Mouse (Mus musculus) CH12.LX (cell line): ENCODE measurements at regions not wholly inside any gene's neighbourhood (a gene's known extent, or its start where the extent isn't known, plus 50 kb on each side); places are given as distances from the start of the nearest gene placed in this dataset.

Experiments
- DNase-seq: peaks from one replicate; pipeline ENCODE4 v3.0.0-alpha.2; 2013; ENCODE audit errors: extremely low read depth
- H3K27ac ChIP-seq: 2 replicates; pipeline ENCODE4 v1.5.1; 2012; ENCODE audit warnings: low read depth, mild to moderate bottlenecking, control low read depth, moderate library complexity; ENCODE audit not compliant: insufficient read depth
- H3K27me3 ChIP-seq: replicated peaks from 2 replicates; pipeline ENCODE3; 2012; ENCODE audit warnings: inconsistent platforms
- H3K36me3 ChIP-seq, 2 experiments: replicated peaks in 1 of 2; 2 replicates each; pipeline versions ENCODE3 to v1.6.1; 2012; ENCODE audit warnings: inconsistent platforms in 1 of 2, low read length in 1 of 2, mild to moderate bottlenecking in 1 of 2, mixed read lengths in 1 of 2, moderate library complexity in 1 of 2; ENCODE audit not compliant: control insufficient read depth in 1 of 2, insufficient read depth in 1 of 2
- H3K4me1 ChIP-seq, 2 experiments: 2 replicates each; pipeline ENCODE4 v1.6.1; 2012; ENCODE audit warnings: inconsistent platforms in 1 of 2, moderate library complexity in 1 of 2; ENCODE audit not compliant: insufficient read depth in 2 of 2, control insufficient read depth in 1 of 2
- H3K4me2 ChIP-seq: 2 replicates; pipeline ENCODE4 v1.6.1; 2012; ENCODE audit warnings: low read depth, mild to moderate bottlenecking, control low read depth; ENCODE audit not compliant: poor library complexity, insufficient read depth, severe bottlenecking
- H3K4me3 ChIP-seq, 3 experiments: fragments of 150-350 bp in 1 of 3; sonication (generic) in 1 of 3; replicated peaks in 1 of 3; 2 replicates each; pipeline versions ENCODE3 to v1.5.1; 2011 to 2012; ENCODE audit warnings: low read depth in 2 of 3, low read length in 2 of 3, mild to moderate bottlenecking in 2 of 3, moderate library complexity in 2 of 3, control low read depth in 1 of 3, improper control_type of control experiment in 1 of 3, inconsistent platforms in 1 of 3, mixed read lengths in 1 of 3; ENCODE audit not compliant: poor library complexity in 1 of 3
- H3K79me2 ChIP-seq: replicated peaks from 2 replicates; pipeline ENCODE4 v1.6.1; 2012; ENCODE audit warnings: mild to moderate bottlenecking, moderate library complexity; ENCODE audit not compliant: control insufficient read depth, poor library complexity, insufficient read depth, severe bottlenecking; ENCODE audit errors: extremely low read depth
- H3K9ac ChIP-seq: 2 replicates; pipeline ENCODE4 v1.6.1; 2012; ENCODE audit warnings: low read depth, mild to moderate bottlenecking, control low read depth, moderate library complexity; ENCODE audit not compliant: insufficient read depth
- H3K9me3 ChIP-seq: replicated peaks from 2 replicates; pipeline ENCODE3; 2012; ENCODE audit warnings: low read length, inconsistent platforms, mixed read lengths
- BHLHE40 ChIP-seq: IDR thresholded peaks from 2 replicates; pipeline ENCODE4 v1.6.1; 2011; ENCODE audit warnings: mild to moderate bottlenecking, low read depth, low read length, improper control_type of control experiment
- CHD1 ChIP-seq: IDR thresholded peaks from 2 replicates; pipeline ENCODE4 v1.6.1; 2012; ENCODE audit warnings: low read depth, low read length, improper control_type of control experiment, inconsistent platforms
- E2F4 ChIP-seq: IDR thresholded peaks from 2 replicates; pipeline ENCODE4 v1.6.1; 2011; ENCODE audit warnings: low read depth, low read length, improper control_type of control experiment; ENCODE audit not compliant: insufficient replicate concordance
- ELF1 ChIP-seq: IDR thresholded peaks from 2 replicates; pipeline ENCODE4 v1.6.1; 2014; ENCODE audit warnings: low read depth, mild to moderate bottlenecking, inconsistent platforms, low read length, improper control_type of control experiment
- EP300 ChIP-seq: IDR thresholded peaks from 2 replicates; pipeline ENCODE4 v1.6.1; 2011; ENCODE audit warnings: low read length, improper control_type of control experiment
- ETS1 ChIP-seq: conservative IDR thresholded peaks from 2 replicates; pipeline ENCODE4 v1.6.1; 2012; ENCODE audit warnings: low read depth, mild to moderate bottlenecking, inconsistent platforms, low read length, improper control_type of control experiment, moderate library complexity
- GABPA ChIP-seq: IDR thresholded peaks from 2 replicates; pipeline ENCODE4 v1.6.1; 2012; ENCODE audit warnings: low read depth, low read length, improper control_type of control experiment, inconsistent platforms; ENCODE audit not compliant: insufficient replicate concordance
- JUND ChIP-seq: conservative IDR thresholded peaks from 2 replicates; pipeline ENCODE4 v1.6.1; 2011; ENCODE audit warnings: low read depth, low read length, improper control_type of control experiment
- KAT2A ChIP-seq: IDR thresholded peaks from 2 replicates; pipeline ENCODE4 v1.6.1; 2012; ENCODE audit warnings: low read length, improper control_type of control experiment, inconsistent platforms; ENCODE audit not compliant: insufficient replicate concordance
- MAFK ChIP-seq: IDR thresholded peaks from 2 replicates; pipeline ENCODE4 v1.6.1; 2011; ENCODE audit warnings: low read length, improper control_type of control experiment; ENCODE audit not compliant: insufficient replicate concordance
- MAX ChIP-seq: IDR thresholded peaks from 2 replicates; pipeline ENCODE4 v1.6.1; 2011; ENCODE audit warnings: low read length, improper control_type of control experiment
- MEF2A ChIP-seq: IDR thresholded peaks from 2 replicates; pipeline ENCODE4 v1.6.1; 2014; ENCODE audit warnings: low read depth, mild to moderate bottlenecking, inconsistent platforms, low read length, improper control_type of control experiment, borderline replicate concordance
- MXI1 ChIP-seq: IDR thresholded peaks from 2 replicates; pipeline ENCODE4 v1.6.1; 2011; ENCODE audit warnings: mild to moderate bottlenecking, low read depth, low read length, improper control_type of control experiment
- MYC ChIP-seq: IDR thresholded peaks from 2 replicates; pipeline ENCODE4 v1.6.1; 2011; ENCODE audit warnings: low read depth, mild to moderate bottlenecking, improper control_type of control experiment, low read length
- NELFE ChIP-seq: IDR thresholded peaks from 2 replicates; pipeline ENCODE4 v1.6.1; 2011; ENCODE audit warnings: low read depth, low read length, improper control_type of control experiment
- PAX5 ChIP-seq: IDR thresholded peaks from 2 replicates; pipeline ENCODE4 v1.6.1; 2012; ENCODE audit warnings: low read length, inconsistent platforms, mixed read lengths
- POLR2AphosphoS2 ChIP-seq: IDR thresholded peaks from 2 replicates; pipeline ENCODE4 v1.6.1; 2011; ENCODE audit warnings: low read depth, low read length, improper control_type of control experiment
- RAD21 ChIP-seq: IDR thresholded peaks from 2 replicates; pipeline ENCODE4 v1.6.1; 2011; ENCODE audit warnings: low read depth, mild to moderate bottlenecking, low read length, improper control_type of control experiment, moderate library complexity
- SIN3A ChIP-seq: IDR thresholded peaks from 2 replicates; pipeline ENCODE4 v1.6.1; 2012; ENCODE audit warnings: low read length, improper control_type of control experiment, inconsistent platforms
- SMC3 ChIP-seq: IDR thresholded peaks from 2 replicates; pipeline ENCODE4 v1.6.1; 2011; ENCODE audit warnings: low read depth, low read length, improper control_type of control experiment
- TCF12 ChIP-seq: IDR thresholded peaks from 2 replicates; pipeline ENCODE4 v1.6.1; 2014; ENCODE audit warnings: low read depth, mild to moderate bottlenecking, inconsistent platforms, low read length, improper control_type of control experiment
- UBTF ChIP-seq: IDR thresholded peaks from 2 replicates; pipeline ENCODE4 v1.6.1; 2012; ENCODE audit warnings: low read depth, mild to moderate bottlenecking, inconsistent platforms, low read length, improper control_type of control experiment, moderate library complexity
- ZC3H11A ChIP-seq: IDR thresholded peaks from 2 replicates; pipeline ENCODE4 v1.6.1; 2012; ENCODE audit warnings: low read depth, mild to moderate bottlenecking, inconsistent platforms, low read length, improper control_type of control experiment
- ZKSCAN1 ChIP-seq: IDR thresholded peaks from 2 replicates; pipeline ENCODE4 v1.6.1; 2012; ENCODE audit warnings: low read depth, inconsistent platforms, low read length, improper control_type of control experiment, borderline replicate concordance
- ZNF384 ChIP-seq: IDR thresholded peaks from 2 replicates; pipeline ENCODE4 v1.6.1; 2012; ENCODE audit warnings: low read depth, low read length, improper control_type of control experiment, inconsistent platforms
- dilution Hi-C: fragments of 300-500 bp; cut with MboI; formaldehyde crosslinking; loops from 2 replicates; pipeline ENCODE4 v1.14.3; 2020; ENCODE audit warnings: low sequenced_read_pairs; ENCODE audit not compliant: extremely low pct_unique_long_range_greater_than_20kb, extremely low pct_ligation_motif_present
- in situ Hi-C: fragments of 300-500 bp; cut with MboI; formaldehyde crosslinking; loops from 3 replicates; pipeline ENCODE4 v1.14.3; 2019; ENCODE audit warnings: low sequenced_read_pairs, low pct_ligation_motif_present, low pct_unique_long_range_greater_than_20kb, mixed read lengths

DNA sequence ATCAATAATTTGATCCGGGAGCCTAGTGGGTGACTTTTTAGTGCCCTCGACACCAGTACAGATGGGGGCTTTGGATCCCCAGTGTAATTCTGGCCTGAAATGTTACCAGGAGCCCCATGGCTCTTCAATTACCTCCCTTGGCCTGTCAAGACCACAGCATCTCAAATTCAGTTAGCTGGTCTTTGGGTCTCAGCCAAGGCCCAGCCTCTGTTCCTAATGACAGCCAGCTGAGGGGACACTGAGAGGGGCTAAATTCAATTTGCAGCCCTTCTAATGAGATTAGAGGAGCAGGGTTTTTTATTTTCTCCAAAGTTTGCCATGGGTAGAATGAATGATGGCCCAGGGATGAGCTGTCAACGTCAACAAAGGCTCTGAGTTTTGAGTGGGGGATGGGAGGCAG, 109.9 kb upstream of the Tbx20 start:
- Histone ChIP-seq H3K36me3 (no peaks in the 10 kb centered on the region), H3K4me3 (no peak overlapping the region), H3K27me3 (no peaks in the 10 kb centered on the region), H3K27ac (no peak overlapping the region), H3K79me2 (no peaks in the 10 kb centered on the region), H3K9me3 (no peaks in the 10 kb centered on the region), H3K4me1 (peaks cover 0 to 15% of the 10 kb centered on the region in 2 experiments; a peak in 1 of 4 replicates), H3K9ac (no peak overlapping the region), H3K4me2 (no peak overlapping the region)
- in situ Hi-C loops: no loop called here
- no peak for DNase-seq
- TF ChIP-seq RAD21 (no peak), MYC (no peak), PAX5 (no peak), ETS1 (no peak), MAX (no peak), JUND (no peak), BHLHE40 (no peak), SIN3A (no peak), SMC3 (no peak)
- dilution Hi-C loops: no loop called here

DNA sequence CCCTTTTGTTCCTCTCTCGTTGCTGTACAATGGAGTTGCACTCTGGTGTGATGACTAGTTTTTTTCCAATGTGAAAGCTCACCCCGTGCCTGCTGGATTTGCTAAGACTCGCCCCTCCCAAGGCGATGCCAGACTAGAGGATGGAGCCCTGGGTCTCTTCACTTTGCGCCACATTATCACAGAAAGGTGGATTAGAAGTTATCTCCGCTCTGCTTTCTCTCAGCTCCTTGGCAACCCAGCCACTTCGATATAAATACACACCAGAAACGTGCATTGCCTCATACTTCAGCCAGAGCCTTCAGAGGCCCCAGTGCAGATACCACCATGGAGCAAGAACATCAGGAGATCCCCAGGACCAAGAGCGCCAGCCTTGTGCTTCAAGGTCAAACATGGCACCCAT, 114.2 kb upstream of the Tbx20 start:
- Histone ChIP-seq H3K9ac (no peak overlapping the region), H3K27me3 (no peaks in the 10 kb centered on the region), H3K9me3 (no peaks in the 10 kb centered on the region), H3K4me2 (no peak overlapping the region), H3K79me2 (no peaks in the 10 kb centered on the region), H3K4me3 (no peak overlapping the region), H3K4me1 (peaks cover 0 to 2% of the 10 kb centered on the region in 2 experiments; a peak in 1 of 4 replicates), H3K36me3 (no peaks in the 10 kb centered on the region), H3K27ac (no peak overlapping the region)
- DNase-seq: no peak
- TF ChIP-seq MEF2A (no peak), BHLHE40 (no peak), ZNF384 (no peak), GABPA (no peak), ZC3H11A (no peak), MAFK (no peak), KAT2A (no peak), EP300 (no peak), SIN3A (no peak), SMC3 (no peak), UBTF (no peak), ELF1 (no peak), ZKSCAN1 (no peak), CHD1 (no peak), MXI1 (no peak), ETS1 (no peak), TCF12 (no peak), POLR2AphosphoS2 (no peak), E2F4 (no peak), NELFE (no peak)
- dilution Hi-C loops: no loop called here
- in situ Hi-C loops: no loop called here
